Mouse (Mus musculus) cortical plate, adult 2 months (tissue): ENCODE measurements around the gene Eif3g.

Source experiments
- CTCF ChIP-seq: fragments of 200-500 bp; IDR thresholded peaks from 2 replicates; pipeline ENCODE4 v1.5.1; 2011; ENCODE audit warnings: mild to moderate bottlenecking, control low read depth, low read length; ENCODE audit not compliant: insufficient read depth; ENCODE audit errors: extremely low read depth
- POLR2A ChIP-seq: fragments of 200-500 bp; IDR thresholded peaks from 2 replicates; pipeline ENCODE4 v1.6.1; 2011; ENCODE audit warnings: mild to moderate bottlenecking, low read length, control low read depth; ENCODE audit not compliant: insufficient read depth; ENCODE audit errors: extremely low read depth

DNA sequence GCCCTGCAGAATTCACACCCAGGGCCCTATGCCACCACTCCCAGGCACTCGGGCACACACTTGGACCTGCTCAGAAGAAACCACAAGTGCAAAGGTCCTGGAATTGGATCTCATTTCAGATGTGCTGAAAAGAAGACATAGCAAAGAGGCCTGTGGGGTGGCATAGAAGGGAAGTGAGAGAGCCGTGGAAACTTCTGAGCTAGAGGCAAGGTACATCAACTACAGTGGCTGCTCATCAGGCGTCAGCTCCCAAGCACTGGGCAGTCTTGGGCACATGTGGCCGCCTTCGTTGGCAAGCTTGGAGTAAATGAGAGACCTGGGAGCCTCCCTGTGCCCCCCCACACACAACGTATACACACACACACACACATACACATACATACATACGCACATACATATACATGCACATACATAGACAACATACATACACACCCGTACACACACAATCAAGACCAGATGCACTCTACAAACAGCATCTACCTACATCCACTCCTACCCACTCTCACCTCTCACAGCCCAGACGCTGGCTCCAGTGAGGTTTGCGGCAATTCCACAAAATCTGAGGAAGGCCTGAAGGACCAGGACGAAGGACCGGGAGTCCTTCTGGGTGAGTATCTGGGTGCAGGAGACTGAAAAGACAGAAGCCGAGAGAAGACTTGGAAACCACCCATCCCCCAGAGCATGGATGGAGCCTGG, 19.2 kb downstream of the Eif3g start, which contains the start of gene Angptl6:
- TF ChIP-seq CTCF (no peak), POLR2A (no peak)
